Mouse (Mus musculus) neural tube, embryonic 10.5 days (tissue): Measurements from ENCODE around the gene Peli1.

Source experiments
- DNase-seq: peaks from one replicate; pipeline ENCODE4 v3.0.0-alpha.2; 2017; ENCODE audit warnings: low spot score; ENCODE audit errors: extremely low spot score

Gene Peli1

DNA sequence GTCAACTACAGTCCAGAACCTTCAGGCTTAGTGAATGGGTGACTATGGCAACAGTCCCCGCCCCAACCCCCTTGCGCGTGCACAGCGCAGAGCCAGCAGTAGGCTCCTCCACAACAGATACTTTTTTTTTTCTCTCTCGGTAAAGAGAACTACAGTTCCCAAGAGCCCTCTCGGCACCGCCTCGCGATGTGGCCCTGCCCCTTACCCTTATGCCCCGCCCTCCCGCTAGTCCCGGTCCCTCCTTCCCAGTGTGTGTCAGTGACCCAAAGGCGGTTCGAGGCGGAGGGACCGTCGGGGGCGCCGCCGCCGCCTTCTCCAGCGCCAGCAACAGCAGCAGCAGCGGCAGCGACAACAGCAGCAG lies at the start of gene Peli1:
Gene Peli1, plus strand, starts transcription at position 225 of the 361 bp plus-strand sequence.
- DNase-seq = peak; percentile 96

DNA sequence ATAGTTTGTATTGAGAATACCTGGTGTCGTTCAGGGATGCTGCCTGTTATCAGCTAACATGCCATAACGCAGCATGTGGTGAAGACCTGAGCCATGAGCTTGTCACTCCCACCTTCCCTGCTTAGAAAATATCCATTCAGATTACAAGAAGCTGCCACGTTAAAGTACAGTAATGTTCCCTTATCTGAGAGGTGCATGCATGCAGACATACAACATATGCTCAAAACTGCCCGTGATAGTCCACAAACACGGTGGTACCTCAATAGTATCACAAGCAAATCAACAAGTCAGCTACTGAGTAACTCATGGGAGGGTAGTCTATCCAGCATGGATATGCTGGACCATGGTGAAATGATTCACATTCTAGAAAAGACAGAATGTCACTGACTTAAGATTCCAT lies 48.5 kb upstream of the Peli1 start:
- DNase-seq = no peak

DNA sequence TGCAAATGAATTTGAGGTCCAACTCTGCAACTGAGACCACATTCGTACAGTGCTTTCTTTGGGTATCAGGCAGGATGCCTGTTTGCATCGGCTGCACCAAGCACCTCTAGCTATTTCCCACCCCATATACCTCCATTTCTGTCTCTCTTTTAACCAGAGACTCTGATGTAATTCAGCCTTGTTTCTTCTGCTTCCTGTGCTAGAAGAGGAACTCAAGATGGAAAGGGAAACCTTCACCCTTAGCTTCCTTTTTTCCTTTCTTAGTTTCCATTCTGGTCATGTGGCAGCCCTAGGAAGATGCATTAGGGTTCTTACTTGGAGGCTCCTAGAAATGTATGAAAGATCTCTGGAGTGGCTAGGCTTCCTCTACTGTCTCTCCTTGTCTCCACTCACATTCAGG lies 44.9 kb upstream of the Peli1 start:
- DNase-seq = no peak

GRCm38 (mm10) chr11:21047921-21048320 lies 43.2 kb upstream of the Peli1 start:
- DNase-seq = no peak

DNA sequence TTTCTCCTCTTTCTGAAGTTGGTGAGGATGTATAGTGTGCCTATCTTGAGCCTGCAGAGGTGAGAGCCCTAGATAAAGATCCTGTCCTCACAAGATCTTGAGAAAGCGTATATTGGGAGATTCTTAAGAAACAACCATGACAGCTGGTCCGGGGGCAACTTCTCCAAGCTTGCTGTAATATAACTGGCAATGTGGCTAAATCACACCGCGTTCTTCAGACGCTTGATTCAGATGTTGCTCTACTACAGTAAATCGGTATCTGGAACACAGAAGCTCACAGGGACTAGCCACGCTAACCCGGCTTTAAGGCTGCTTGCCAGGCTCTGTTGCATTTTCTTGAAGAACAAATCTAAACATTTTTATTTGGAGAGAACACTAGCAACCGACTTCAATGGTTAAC lies 39.4 kb upstream of the Peli1 start:
- no peak for DNase-seq

- DNase-seq = no peak
Measured at GRCm38 (mm10) chr11:21054587-21054986, 36.5 kb upstream of the Peli1 start.

GRCm38 (mm10) chr11:21056109-21056850 lies 34.8 kb upstream of the Peli1 start:
- DNase-seq = no peak

- no peak for DNase-seq
Measured at GRCm38 (mm10) chr11:21057511-21058414, 33.3 kb upstream of the Peli1 start.

GRCm38 (mm10) chr11:21058415-21058781 lies 32.7 kb upstream of the Peli1 start:
- no peak for DNase-seq

GRCm38 (mm10) chr11:21060386-21061074 lies 30.6 kb upstream of the Peli1 start:
- DNase-seq = no peak

- DNase-seq = no peak
Measured at GRCm38 (mm10) chr11:21061075-21061403, 30.1 kb upstream of the Peli1 start.

DNA sequence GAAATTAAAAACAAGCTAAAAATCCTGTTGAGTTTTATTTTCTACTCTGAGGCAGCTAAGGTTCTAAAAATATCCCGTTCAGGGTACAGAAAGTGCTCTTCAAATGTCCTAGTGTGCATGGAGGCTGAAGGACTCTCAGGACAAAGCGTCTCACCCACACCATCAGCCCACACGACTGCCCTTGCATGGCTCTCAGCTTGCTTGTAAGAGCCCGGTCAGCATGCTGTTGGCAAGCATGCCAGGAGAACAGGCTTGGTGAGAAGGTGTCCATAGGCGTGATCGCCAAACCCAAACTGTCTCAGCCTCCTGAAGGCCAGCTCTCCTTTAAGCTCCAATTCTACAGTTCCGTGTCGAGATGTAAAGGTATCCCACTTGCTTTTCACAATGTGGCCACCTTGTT lies 29.7 kb upstream of the Peli1 start:
- no peak for DNase-seq

GRCm38 (mm10) chr11:21062071-21062470 lies 29.0 kb upstream of the Peli1 start:
- DNase-seq = no peak

GRCm38 (mm10) chr11:21063271-21063670 lies 27.8 kb upstream of the Peli1 start:
- DNase-seq = no peak

- DNase-seq = no peak
Measured at GRCm38 (mm10) chr11:21079400-21079799, 11.7 kb upstream of the Peli1 start.

- no peak for DNase-seq
Measured at GRCm38 (mm10) chr11:21079851-21080362, 11.2 kb upstream of the Peli1 start.

GRCm38 (mm10) chr11:21081169-21081568 lies 9.9 kb upstream of the Peli1 start:
- DNase-seq = no peak

- no peak for DNase-seq
Measured at GRCm38 (mm10) chr11:21082711-21083110, 8.4 kb upstream of the Peli1 start.

DNA sequence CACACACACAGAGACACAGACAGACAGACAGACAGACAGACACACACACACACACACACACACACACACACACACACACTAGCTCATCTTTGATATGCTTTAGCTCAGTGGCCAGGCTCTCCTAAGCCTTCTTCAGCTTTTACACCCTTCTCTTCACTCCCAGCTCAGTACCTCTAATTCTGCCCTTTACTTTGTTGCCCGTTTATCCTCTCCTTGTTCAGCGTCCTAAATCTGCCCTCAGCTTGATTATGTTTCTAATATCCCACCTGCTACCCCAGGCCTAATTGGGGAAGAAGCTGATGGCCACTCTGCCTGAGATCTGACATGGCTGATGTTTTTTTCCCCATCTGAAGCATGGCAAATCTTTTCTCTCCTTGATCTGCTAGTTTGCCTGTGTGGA lies 2.7 kb upstream of the Peli1 start:
- no peak for DNase-seq

DNA sequence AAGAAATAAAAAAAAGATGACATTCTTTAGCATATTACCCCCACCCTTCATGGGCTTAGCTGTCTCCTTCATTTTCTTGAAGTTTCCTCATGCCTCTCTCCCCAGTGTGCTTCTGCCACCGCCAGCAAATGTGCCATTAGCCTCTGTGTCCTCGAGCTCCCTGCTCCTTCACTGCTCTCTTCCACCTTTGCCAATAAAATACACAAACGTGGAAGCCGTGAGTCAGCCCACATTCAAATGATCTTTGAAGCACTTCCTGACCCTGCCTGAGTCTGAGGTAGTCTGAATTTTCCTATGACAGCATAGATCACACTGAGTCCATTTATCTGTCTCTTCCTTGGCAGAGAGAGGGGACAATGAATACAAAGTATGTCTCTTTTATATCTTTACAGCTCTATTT lies 1.5 kb upstream of the Peli1 start:
- no peak for DNase-seq

DNA sequence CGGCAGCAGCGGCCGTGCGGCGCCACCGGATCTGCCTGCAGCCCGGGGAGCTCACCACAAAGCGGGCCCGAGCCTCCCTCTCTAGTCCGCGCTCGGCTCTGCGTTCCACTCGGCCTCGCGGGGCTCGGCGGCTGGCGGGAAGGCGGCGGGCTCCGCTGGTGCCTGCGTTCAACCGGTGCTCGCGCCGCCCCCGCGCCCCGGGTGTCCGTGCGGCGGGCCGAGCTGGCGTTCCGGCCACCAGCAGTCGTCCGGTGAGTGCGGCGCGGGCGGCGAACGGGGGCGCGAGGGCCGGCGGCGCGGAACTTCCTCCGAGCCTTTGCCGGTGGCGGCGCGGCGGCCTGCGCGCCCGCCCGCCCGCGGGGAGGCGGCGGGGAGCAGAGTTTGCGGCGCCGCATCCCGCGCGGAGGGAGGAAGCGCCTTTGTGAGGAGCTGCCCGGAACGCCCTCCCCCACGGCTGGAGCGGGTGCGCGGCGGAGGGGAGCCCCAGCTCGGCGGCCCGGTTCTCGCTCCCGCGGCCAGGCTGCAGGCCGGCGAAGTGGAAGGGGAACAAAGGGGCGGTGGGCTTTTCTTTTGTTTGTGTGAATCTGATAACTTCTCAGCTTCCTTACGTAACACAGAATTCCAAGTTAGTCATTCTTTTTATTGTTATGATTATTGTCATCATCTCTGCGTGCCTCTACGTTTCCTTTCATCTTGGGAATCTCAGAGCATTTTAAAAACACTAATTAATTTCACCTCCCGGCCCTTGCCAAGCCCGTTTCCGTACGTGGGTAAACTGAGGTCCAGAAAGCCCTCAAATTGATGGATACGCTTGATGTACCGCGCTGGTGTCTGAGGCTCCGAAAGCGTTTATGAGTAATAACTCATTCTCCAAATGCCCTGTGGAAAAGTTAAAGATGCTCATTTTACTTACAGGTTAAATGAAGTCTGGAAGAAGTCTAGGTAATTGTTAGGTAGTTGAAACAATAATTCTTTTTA lies 626 bp downstream of the Peli1 start:
- DNase-seq = peak; percentile 77
